Mouse (Mus musculus) limb, embryonic 13.5 days (tissue): ENCODE measurements around the gene D5Ertd577e. TPM values are rescaled to one million over a fixed set of nuclear protein-coding genes. Genes with fewer than 3 reads are reported as not detected.
"Not testable (repeated sequence)": the region's sequence is repeated elsewhere in the genome, so short reads cannot be mapped to it uniquely, and the experiment has no call there.

ENCODE experiments used
- ATAC-seq: fragments of 200-750 bp; cut with Nextera tagmentation; 2 replicates; pipeline ENCODE4 v1.8.0; 2017; ENCODE audit warnings: low read depth, moderate number of reproducible peaks, moderate TSS enrichment; ENCODE audit not compliant: low FRiP score
- H3K27ac ChIP-seq: fragments of 300-500 bp; sonication (generic); 2 replicates; pipeline ENCODE4 v1.5.1; 2015; ENCODE audit warnings: inconsistent platforms, mild to moderate bottlenecking, moderate library complexity
- H3K27me3 ChIP-seq: fragments of 300-500 bp; sonication (generic); 2 replicates; pipeline ENCODE4 v1.6.1; 2015; ENCODE audit warnings: mild to moderate bottlenecking, inconsistent platforms
- H3K36me3 ChIP-seq: fragments of 300-500 bp; sonication (generic); 2 replicates; pipeline ENCODE4 v1.6.1; 2015; ENCODE audit warnings: inconsistent platforms, mild to moderate bottlenecking, moderate library complexity
- H3K4me1 ChIP-seq: fragments of 300-500 bp; sonication (generic); 2 replicates; pipeline ENCODE4 v1.6.1; 2015; ENCODE audit warnings: inconsistent platforms
- H3K4me2 ChIP-seq: fragments of 300-500 bp; sonication (generic); replicated peaks from 2 replicates; pipeline ENCODE4 v1.6.1; 2015; ENCODE audit warnings: inconsistent platforms, mild to moderate bottlenecking, moderate library complexity
- H3K4me3 ChIP-seq: fragments of 300-500 bp; sonication (generic); 2 replicates; pipeline ENCODE4 v1.5.1; 2015; ENCODE audit warnings: moderate library complexity, mild to moderate bottlenecking, inconsistent platforms
- H3K9ac ChIP-seq: fragments of 300-500 bp; sonication (generic); 2 replicates; pipeline ENCODE4 v1.6.1; 2015; ENCODE audit warnings: mild to moderate bottlenecking, inconsistent platforms
- H3K9me3 ChIP-seq: fragments of 300-500 bp; sonication (generic); 2 replicates; pipeline ENCODE4 v1.6.1; 2016; ENCODE audit warnings: inconsistent platforms
- WGBS: fragments of 180-500 bp; shearing (Covaris S2); methylation state at CpG from one replicate; pipeline ENCODE4 v1.1.7; 2015; 5-methylcytosine and 5-hydroxymethylcytosine counted together
- polyA plus RNA-seq: library from polyadenylated mRNA; unstranded; fragments of >200 nt; fragmentation: Nextera tagmentation; extraction: Ambion mirVana; gene quantifications from 2 replicates; pipeline ENCODE4 v1.2.1, GENCODE M21; 2015

Gene D5Ertd577e
- not detected in 2 replicates for polyA plus RNA-seq

GRCm38 (mm10) chr5:95456506-95456905 is at the start of gene D5Ertd577e:
TSS of gene D5Ertd577e (plus strand) at chr5:95456806.
- H3K4me1 ChIP-seq, H3K36me3 ChIP-seq, H3K9ac ChIP-seq, ATAC-seq, H3K9me3 ChIP-seq, H3K27ac ChIP-seq, H3K27me3 ChIP-seq, H3K4me3 ChIP-seq, H3K4me2 ChIP-seq: not testable (repeated sequence)
- WGBS: 37% methylated on average over 1 of the region's 1 CpGs

- H3K9me3 ChIP-seq, H3K27ac ChIP-seq, H3K4me1 ChIP-seq, ATAC-seq, H3K27me3 ChIP-seq, H3K4me2 ChIP-seq, H3K9ac ChIP-seq, H3K36me3 ChIP-seq, H3K4me3 ChIP-seq: not testable (repeated sequence)
These were observed 53.9 kb downstream of the D5Ertd577e start, which contains the start of gene Gm3286 for GRCm38 (mm10) chr5:95510458-95510857. TSS of gene Gm3286 (plus strand) at chr5:95510758.

Other genes with a start within 250 kb of the D5Ertd577e start
- not detected in 2 replicates for gene Gm10424, start 184.0 kb upstream of the D5Ertd577e start, polyA plus RNA-seq
- not detected in 2 replicates for gene Gm3259, start 150.9 kb upstream of the D5Ertd577e start, polyA plus RNA-seq
- gene Gm3286, start 54.0 kb downstream of the D5Ertd577e start, polyA plus RNA-seq: not detected in 2 replicates
- not detected in 2 replicates for gene Gm7971, start 138.1 kb downstream of the D5Ertd577e start, polyA plus RNA-seq